Comparison of ENCODE assay signal across 12 mouse cellular contexts in the genomic region with DNA sequence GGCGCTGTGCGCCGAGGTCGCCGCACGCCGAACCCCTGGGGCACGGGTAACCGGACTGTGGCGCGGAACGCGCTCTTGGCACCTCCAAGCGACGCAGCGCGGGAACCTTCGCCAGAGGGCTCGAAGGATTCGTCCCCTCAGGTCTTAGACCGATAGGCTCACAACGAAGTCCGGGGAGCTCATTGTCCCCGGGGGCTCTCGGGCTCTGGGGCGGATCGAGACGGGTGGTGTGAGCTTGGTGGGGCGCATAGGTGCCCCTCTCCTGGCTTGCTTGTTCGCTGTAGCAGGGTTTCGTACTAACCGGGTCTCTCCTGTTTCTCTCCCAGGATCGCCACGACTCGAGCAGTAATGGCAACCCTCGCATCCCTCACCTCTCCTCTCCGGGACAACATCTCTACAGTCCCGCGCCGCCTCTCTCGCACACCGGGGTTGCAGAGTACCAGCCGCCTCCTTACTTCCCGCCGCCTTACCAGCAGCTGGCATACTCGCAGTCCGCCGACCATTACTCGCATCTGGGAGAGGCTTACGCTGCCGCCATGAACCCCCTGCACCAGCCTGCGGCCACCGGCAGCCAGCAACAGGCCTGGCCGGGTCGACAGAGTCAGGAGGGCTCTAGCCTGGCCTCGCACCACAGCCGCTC. TPM values are rescaled to one million over a fixed set of nuclear protein-coding genes. Genes with fewer than 3 reads are reported as not detected.
DNase-seq lines count a peak whose midpoint lies in the region; ATAC-seq and TF ChIP-seq lines count a peak whose summit lies in the region.
"Had no signal": no experiment of that assay in that cellular context is flagged by ENCODE, and none has a peak within 500 bp of the region (broad histone marks: within the 10 kb centered on the region; RNA-seq: fewer than 3 reads in every experiment).

No protein-coding gene starts in this region.

- under 1% methylated on average over 57 of the region's 57 CpGs for WGBS in lung, embryonic 14.5 days
- 0% methylated on average over 57 of the region's 57 CpGs for WGBS in embryonic facial prominence, embryonic 11.5 days
- under 1% methylated on average over 57 of the region's 57 CpGs for WGBS in hindbrain, embryonic 14.5 days
- WGBS in neural tube, embryonic 14.5 days, result 0% methylated on average over 57 of the region's 57 CpGs

- H3K27ac ChIP-seq in lung, embryonic 14.5 days (ENCODE audit: low read depth), result no peak overlapping the region
- no peak overlapping the region for H3K27ac ChIP-seq in embryonic facial prominence, embryonic 11.5 days (replicated peaks; ENCODE audit: low read depth, low read length)
- H3K27ac ChIP-seq in hindbrain, embryonic 14.5 days, result no peak overlapping the region
- no peak overlapping the region for H3K27ac ChIP-seq in neural tube, embryonic 14.5 days (ENCODE audit: low read depth, low read length)
- H3K27ac ChIP-seq: liver, embryonic 15.5 days had no signal

- H3K4me3 ChIP-seq in lung, embryonic 14.5 days (ENCODE audit: low read depth, low read length), result peak overlapping the region; percentile 37
- H3K4me3 ChIP-seq in embryonic facial prominence, embryonic 11.5 days (ENCODE audit: low read depth, low read length), result peak overlapping the region; percentile 36
- peak overlapping the region; percentile 14 for H3K4me3 ChIP-seq in hindbrain, embryonic 14.5 days (replicated peaks; ENCODE audit: low read length)
- H3K4me3 ChIP-seq in neural tube, embryonic 14.5 days (ENCODE audit: low read depth, low read length), result 0 out of 2 replicates have a peak overlapping the region, but pooled peaks have one; percentile 2
- H3K4me3 ChIP-seq: liver, embryonic 15.5 days had no signal

- ATAC-seq in lung, embryonic 14.5 days (ENCODE audit: insufficient read depth), result no peak
- no peak for ATAC-seq in embryonic facial prominence, embryonic 11.5 days (replicated peaks; ENCODE audit: insufficient number of reproducible peaks, low FRiP score, low TSS enrichment, low read depth)
- ATAC-seq in hindbrain, embryonic 14.5 days (ENCODE audit: low FRiP score), result no peak
- ATAC-seq in neural tube, embryonic 14.5 days (ENCODE audit: low read depth), result no peak

- peaks cover 94% of the 10 kb centered on the region for H3K27me3 ChIP-seq in lung, embryonic 14.5 days (ENCODE audit: insufficient read depth, low read length)
- H3K27me3 ChIP-seq in embryonic facial prominence, embryonic 11.5 days (ENCODE audit: control insufficient read depth, insufficient read depth, low read length), result peaks cover 59% of the 10 kb centered on the region
- peaks cover 99% of the 10 kb centered on the region for H3K27me3 ChIP-seq in hindbrain, embryonic 14.5 days (ENCODE audit: control insufficient read depth, insufficient read depth, low read length)
- peaks cover 53% of the 10 kb centered on the region for H3K27me3 ChIP-seq in neural tube, embryonic 14.5 days (ENCODE audit: control insufficient read depth, insufficient read depth, low read length)

- TF ChIP-seq CTCF in lung, embryonic 14.5 days (IDR thresholded peaks at IDR 0.05; ENCODE audit: low read depth), result no peak

- DNase-seq in lung, embryonic 14.5 days, result peak; percentile 48
- no peak for DNase-seq in lung, postnatal 10 days
- DNase-seq in embryonic facial prominence, embryonic 11.5 days (ENCODE audit: low spot score), result peak; percentile 41
- DNase-seq in hindbrain, embryonic 14.5 days (ENCODE audit: low spot score), result no peak
- DNase-seq in spleen, postnatal 14 days (ENCODE audit: low spot score in 2 of 2), result no peak
- DNase-seq in B cell, adult 2 months, result no peak
- DNase-seq in left cerebral cortex, adult 8-10 months (ENCODE audit: low spot score in 2 of 2), result no peak

- H3K36me3 ChIP-seq in lung, embryonic 14.5 days (ENCODE audit: insufficient read depth), result no peaks in the 10 kb centered on the region
- H3K36me3 ChIP-seq in embryonic facial prominence, embryonic 11.5 days (replicated peaks; ENCODE audit: control insufficient read depth, insufficient read depth, low read depth, low read length), result no peaks in the 10 kb centered on the region
- H3K36me3 ChIP-seq in hindbrain, embryonic 14.5 days (replicated peaks; ENCODE audit: control insufficient read depth, insufficient read depth), result no peaks in the 10 kb centered on the region
- H3K36me3 ChIP-seq in neural tube, embryonic 14.5 days (ENCODE audit: control insufficient read depth, insufficient read depth, low read length), result no peaks in the 10 kb centered on the region
- H3K36me3 ChIP-seq: liver, embryonic 15.5 days had no signal

- H3K4me2 ChIP-seq in lung, embryonic 14.5 days, result peak overlapping the region; percentile 65
- H3K4me2 ChIP-seq in embryonic facial prominence, embryonic 11.5 days (ENCODE audit: low read depth, low read length), result peak overlapping the region; percentile 81
- peak overlapping the region; percentile 19 for H3K4me2 ChIP-seq in hindbrain, embryonic 14.5 days (replicated peaks)
- H3K4me2 ChIP-seq in neural tube, embryonic 14.5 days (ENCODE audit: low read depth, low read length), result no peak overlapping the region
- H3K4me2 ChIP-seq: liver, embryonic 15.5 days had no signal

- no peak overlapping the region for H3K9ac ChIP-seq in lung, embryonic 14.5 days
- peak overlapping the region; percentile 57 for H3K9ac ChIP-seq in embryonic facial prominence, embryonic 11.5 days (replicated peaks; ENCODE audit: low read length)
- no peak overlapping the region for H3K9ac ChIP-seq in hindbrain, embryonic 14.5 days
- H3K9ac ChIP-seq in neural tube, embryonic 14.5 days (replicated peaks; ENCODE audit: low read depth, low read length), result no peak overlapping the region
- H3K9ac ChIP-seq: liver, embryonic 15.5 days had no signal

- H3K9me3 ChIP-seq in lung, embryonic 14.5 days (ENCODE audit: low read depth, low read length), result no peaks in the 10 kb centered on the region
- no peaks in the 10 kb centered on the region for H3K9me3 ChIP-seq in embryonic facial prominence, embryonic 11.5 days (replicated peaks; ENCODE audit: control insufficient read depth, low read length)
- H3K9me3 ChIP-seq in hindbrain, embryonic 14.5 days (ENCODE audit: control insufficient read depth, low read length), result no peaks in the 10 kb centered on the region
- no peaks in the 10 kb centered on the region for H3K9me3 ChIP-seq in neural tube, embryonic 14.5 days (ENCODE audit: control insufficient read depth, low read length)
- H3K9me3 ChIP-seq: liver, embryonic 15.5 days had no signal

- peaks cover 8% of the 10 kb centered on the region; the same call in 1 of the 2 replicates for H3K4me1 ChIP-seq in lung, embryonic 14.5 days (ENCODE audit: insufficient read depth)
- peaks cover 10% of the 10 kb centered on the region for H3K4me1 ChIP-seq in embryonic facial prominence, embryonic 11.5 days (ENCODE audit: control insufficient read depth, insufficient read depth, low read length)
- H3K4me1 ChIP-seq in hindbrain, embryonic 14.5 days (replicated peaks; ENCODE audit: control insufficient read depth, insufficient read depth, low read length), result peaks cover 12% of the 10 kb centered on the region; the same call in 1 of the 2 replicates
- H3K4me1 ChIP-seq in neural tube, embryonic 14.5 days (ENCODE audit: control insufficient read depth, insufficient read depth, low read length), result peaks cover 6% of the 10 kb centered on the region; the same call in 1 of the 2 replicates

RNA-seq across cellular contexts. Expression of gene Tfap2c, which starts 1.8 kb away (rescaled TPM):
- polyA plus RNA-seq in lung, embryonic 14.5 days (2014; fragmentation: Nextera tagmentation; extraction: Ambion mirVana), result 0.14 and 0.15 TPM in 2 replicates
- polyA plus RNA-seq in embryonic facial prominence, embryonic 11.5 days (2014; fragmentation: Nextera tagmentation; extraction: Ambion mirVana), result 16.5 and 17.9 TPM in 2 replicates
- 0.28 and 0.30 TPM in 2 replicates for polyA plus RNA-seq in hindbrain, embryonic 14.5 days (2014; fragmentation: Nextera tagmentation; extraction: Ambion mirVana)
- polyA plus RNA-seq in neural tube, embryonic 14.5 days (2014; fragmentation: Nextera tagmentation; extraction: Ambion mirVana), result 0.09 and 0.18 TPM in 2 replicates
- under 1 TPM; 0.12 to 0.16 (median 0.13) TPM for total RNA-seq in left cerebral cortex, adult 8-10 months (2022)
- total RNA-seq: adrenal gland, postnatal 10 days; gastrocnemius, adult 18-20 months had no signal
- polyA plus RNA-seq: liver, embryonic 15.5 days; small intestine, adult 2 months had no signal

Comparison
In these comparisons a context has a peak if more than half of its experiments do, and no peak if none do; other contexts are left out.
1. DNase-seq: peak in lung, embryonic 14.5 days (single experiment) and embryonic facial prominence, embryonic 11.5 days (single experiment); none in lung, postnatal 10 days (single experiment), hindbrain, embryonic 14.5 days (single experiment), spleen, postnatal 14 days (0 of 2), B cell, adult 2 months (0 of 2) and left cerebral cortex, adult 8-10 months (0 of 2).
2. RNA of gene Tfap2c, which starts 1.8 kb away (polyA plus RNA-seq): 16.5 to 17.9 TPM in embryonic facial prominence, embryonic 11.5 days; 0.28 to 0.30 TPM in hindbrain, embryonic 14.5 days, 0.14 to 0.15 TPM in lung, embryonic 14.5 days and 0.09 to 0.18 TPM in neural tube, embryonic 14.5 days; every median in the first group is over 10 times any median in the second.
3. Peak in every context shown above with its lines, with median percentiles within 50 percentile points of each other: H3K4me3 ChIP-seq.